Mouse (Mus musculus): Measurements from ENCODE around the gene Cblb. TPM values are rescaled to one million over a fixed set of nuclear protein-coding genes. Genes with fewer than 3 reads are reported as not detected.

The Cblb gene
- total RNA-seq, 2 experiments from 2014 or later = 18.0 to 18.7 TPM

DNA sequence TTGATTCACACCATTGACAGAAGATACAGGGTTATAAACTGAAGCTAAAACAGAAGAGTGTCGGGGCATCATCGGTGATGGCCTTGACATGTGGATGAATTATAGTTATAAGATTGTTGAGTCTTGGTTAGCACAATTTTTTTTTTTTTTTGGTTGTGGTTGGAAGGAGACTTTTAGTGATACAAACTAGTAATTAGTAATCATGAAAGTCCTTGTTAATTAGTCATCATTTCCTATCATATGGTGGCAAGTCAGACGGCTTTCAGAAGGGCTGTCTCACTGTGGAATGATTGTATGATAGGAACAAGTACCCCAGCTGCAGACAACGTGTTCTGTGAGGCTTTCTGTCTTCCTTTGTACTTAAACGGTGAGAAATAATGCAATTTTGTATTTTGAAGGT, 76.8 kb downstream of the Cblb start:
- intact Hi-C loops (cut with DNase I) = no loop called here
- DNase-seq = no peak

DNA sequence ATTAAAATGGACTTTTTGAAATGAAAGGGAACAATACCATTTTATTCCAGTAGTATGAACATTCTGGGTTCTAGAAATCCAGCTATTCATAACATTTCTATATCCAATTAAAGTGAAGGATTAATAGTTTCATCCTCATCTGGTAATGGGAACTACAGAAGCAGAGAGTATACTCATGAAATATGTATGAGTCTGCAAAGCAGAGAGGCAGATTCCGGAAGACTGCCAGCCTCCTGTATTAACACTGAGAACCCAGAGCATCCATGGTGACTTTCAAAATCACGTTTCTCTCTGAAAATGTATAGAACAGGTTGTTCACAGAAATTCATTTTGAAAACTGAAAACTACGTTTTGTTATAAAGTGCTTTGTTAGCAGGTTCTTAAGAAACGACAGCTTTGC, 83.4 kb downstream of the Cblb start:
- no peak for DNase-seq
- intact Hi-C loops (cut with DNase I) = no loop called here

DNA sequence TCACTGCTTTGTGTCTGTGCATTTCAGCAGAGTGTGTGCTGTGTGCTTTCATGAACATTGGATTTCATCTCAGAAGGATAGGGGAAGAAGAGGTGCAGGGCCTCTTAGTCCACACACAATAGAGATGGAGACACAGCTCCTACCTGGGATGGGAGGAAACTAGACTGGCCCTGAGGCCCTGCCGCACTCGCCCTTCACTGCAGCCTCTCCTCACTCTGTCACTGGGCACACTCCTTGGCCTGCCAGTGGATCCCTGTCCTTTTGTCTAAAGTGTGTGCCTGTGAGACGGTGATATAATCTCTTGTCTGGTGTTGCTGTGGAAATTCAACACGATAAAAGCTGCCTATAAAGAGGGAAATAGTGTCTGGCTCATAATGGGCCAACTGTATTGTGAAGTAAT, 88.0 kb downstream of the Cblb start:
- intact Hi-C loops (cut with DNase I) = no loop called here
- no peak for DNase-seq

DNA sequence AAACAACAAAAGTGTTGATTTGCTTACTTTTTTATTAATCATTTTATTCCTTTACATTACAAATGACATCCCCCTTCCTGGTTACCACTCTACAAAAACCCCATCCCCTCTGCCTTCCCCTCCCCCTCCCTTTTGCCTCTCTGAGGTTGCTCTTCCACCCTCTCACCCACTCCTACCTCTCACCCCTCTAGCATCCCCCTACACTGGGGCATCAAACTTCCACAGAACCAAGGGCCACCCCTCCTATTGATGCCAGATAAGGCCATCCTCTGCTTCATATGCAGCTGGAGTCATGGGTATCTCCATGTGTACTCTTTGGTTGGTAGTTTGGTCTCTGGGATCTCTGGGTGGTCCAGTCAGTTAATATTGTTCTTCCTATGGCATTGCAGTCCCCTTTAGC, 93.9 kb downstream of the Cblb start:
- intact Hi-C loops (cut with DNase I) = no loop called here
- no peak for DNase-seq

GRCm38 (mm10) chr16:52125896-52126295, 94.9 kb downstream of the Cblb start:
- no peak for DNase-seq
- intact Hi-C loops (cut with DNase I) = no loop called here

- no peak for DNase-seq
- intact Hi-C loops (cut with DNase I) = no loop called here
Observed at GRCm38 (mm10) chr16:52129357-52129905, 98.4 kb downstream of the Cblb start.

GRCm38 (mm10) chr16:52132808-52133490, 101.9 kb downstream of the Cblb start:
- intact Hi-C loops (cut with DNase I) = no loop called here
- DNase-seq = no peak

DNA sequence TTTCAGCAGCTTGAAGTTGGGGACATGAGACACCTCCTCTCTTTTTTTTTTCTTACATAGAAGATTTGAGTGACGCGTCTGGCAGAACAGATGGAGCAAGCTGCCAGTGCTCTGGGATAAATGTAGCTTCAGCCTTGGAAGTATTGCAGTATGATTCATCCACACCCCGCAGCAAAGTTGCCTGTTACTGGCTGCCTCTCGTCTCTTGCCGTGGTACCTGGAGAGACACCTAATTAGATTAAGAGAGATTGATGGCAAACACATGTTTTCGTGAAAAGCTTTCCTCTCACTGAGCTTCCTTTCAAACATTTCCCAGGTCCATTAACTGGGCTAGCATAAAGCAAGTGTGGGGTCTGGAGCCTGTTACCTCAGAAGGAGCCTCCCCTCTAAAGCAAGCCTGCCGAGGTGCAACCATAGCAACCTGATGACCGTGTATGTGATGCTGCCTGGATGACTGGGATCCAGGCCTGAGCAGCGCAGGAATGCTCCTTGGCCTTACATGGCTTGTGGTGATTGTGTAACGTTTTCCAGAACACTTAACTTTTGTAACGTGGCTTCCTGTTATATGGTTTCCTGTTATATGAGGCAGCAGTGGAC, 103.7 kb downstream of the Cblb start:
- peak; percentile 50 to 58 for DNase-seq
- intact Hi-C loops (cut with DNase I) = loop anchor here (5.0 kb wide), 1 partner anchor 102 kb away; the partner anchor contains the start of gene Cblb

DNA sequence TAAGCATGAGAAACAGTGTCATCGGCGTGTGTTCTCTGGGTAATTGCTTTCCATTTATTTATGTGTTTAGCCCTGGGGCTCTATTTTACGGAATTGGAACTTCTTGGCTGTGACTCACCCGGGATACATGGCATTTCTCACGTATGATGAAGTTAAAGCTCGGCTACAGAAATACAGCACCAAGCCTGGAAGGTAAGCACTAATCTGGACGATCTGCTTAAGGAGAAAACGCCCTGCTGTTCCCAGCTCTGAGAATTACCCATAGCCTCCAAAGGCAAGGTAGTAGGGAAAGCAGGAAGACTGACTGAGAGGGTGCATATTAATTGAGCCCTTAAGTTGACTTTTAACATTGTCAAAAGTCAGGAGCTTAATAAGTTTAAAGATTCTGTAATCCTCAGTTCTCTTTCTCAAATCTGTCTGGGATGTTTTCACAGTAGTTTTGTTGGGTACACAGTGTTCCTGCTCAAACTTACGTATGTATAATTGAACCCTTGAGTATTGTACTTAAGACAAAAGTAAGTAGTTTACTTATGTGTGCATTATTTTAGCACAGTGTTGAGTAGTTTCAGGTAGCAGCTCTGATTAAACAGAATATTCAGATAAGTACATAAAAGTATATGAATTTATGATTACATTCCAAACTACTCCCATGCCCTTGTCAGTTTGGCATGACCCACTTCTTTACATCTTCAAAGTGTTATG, 104.8 kb downstream of the Cblb start:
- intact Hi-C loops (cut with DNase I) = loop anchor here (5.0 kb wide), 1 partner anchor 104 kb away; the partner anchor contains the start of gene Cblb
- DNase-seq = no peak

- no peak for DNase-seq
- intact Hi-C loops (cut with DNase I) = no loop called here
Observed at GRCm38 (mm10) chr16:52143101-52143500, 112.1 kb downstream of the Cblb start.

DNA sequence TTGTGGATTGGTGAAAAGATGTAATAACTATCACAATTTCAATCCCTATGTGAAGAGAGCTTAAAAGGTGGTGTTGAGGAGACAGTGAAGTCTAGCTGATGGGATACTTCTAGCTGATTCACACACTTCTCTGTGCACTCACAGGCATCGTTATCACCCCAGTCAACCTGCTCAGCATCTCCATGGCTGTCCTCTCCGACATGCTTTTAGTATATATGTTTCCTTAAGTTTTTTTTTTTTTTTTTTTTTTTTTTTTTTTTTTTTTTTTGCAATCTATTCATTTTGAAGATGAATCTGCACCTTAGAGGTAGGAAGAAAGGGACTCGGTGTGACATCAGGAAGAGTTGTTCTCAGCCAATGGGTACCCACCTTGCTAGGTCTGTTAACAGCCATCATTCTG, 112.8 kb downstream of the Cblb start:
- intact Hi-C loops (cut with DNase I) = no loop called here

DNA sequence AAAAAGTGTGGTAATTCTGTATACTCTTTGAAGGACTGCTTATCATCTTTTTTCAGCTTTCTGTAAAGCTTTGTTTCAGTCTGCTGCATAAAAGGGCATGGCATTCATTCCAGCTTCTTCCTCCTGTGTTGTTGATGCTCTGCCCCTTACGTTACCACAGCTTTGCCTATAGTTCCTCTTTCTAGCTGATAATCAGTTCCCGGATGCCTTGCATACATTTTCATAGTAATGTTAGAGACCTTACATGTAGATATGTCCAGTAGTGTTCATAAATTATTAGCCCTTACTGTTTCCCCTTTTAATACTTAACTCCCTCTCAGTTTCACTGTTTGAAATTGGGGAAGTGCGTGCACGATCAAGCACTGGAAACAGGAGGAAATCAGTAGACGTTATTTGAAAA, 113.8 kb downstream of the Cblb start:
- intact Hi-C loops (cut with DNase I) = no loop called here
- no peak for DNase-seq

More for the DNA sequence above, 112.8 kb downstream of the Cblb start:
- DNase-seq = no peak

DNA sequence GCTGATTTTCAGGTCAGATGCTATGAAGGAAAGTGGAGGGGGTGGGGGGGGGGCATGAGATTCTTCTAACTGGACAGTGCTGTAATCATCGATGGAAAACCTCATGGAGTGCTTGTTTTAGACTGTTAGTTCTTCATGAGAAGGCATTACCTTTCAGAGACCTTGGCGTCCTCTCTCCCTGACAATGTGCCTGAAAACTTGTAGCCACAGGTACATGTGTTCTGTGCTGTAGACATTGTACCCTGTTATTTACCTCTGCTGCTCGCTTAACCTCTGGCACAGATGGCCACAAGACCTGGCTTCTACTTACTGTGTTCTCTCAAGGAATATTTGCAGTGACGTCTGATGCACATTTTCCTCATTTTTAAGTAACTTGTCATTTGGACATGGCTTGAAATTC, 114.5 kb downstream of the Cblb start:
- no peak for DNase-seq
- intact Hi-C loops (cut with DNase I) = no loop called here

DNA sequence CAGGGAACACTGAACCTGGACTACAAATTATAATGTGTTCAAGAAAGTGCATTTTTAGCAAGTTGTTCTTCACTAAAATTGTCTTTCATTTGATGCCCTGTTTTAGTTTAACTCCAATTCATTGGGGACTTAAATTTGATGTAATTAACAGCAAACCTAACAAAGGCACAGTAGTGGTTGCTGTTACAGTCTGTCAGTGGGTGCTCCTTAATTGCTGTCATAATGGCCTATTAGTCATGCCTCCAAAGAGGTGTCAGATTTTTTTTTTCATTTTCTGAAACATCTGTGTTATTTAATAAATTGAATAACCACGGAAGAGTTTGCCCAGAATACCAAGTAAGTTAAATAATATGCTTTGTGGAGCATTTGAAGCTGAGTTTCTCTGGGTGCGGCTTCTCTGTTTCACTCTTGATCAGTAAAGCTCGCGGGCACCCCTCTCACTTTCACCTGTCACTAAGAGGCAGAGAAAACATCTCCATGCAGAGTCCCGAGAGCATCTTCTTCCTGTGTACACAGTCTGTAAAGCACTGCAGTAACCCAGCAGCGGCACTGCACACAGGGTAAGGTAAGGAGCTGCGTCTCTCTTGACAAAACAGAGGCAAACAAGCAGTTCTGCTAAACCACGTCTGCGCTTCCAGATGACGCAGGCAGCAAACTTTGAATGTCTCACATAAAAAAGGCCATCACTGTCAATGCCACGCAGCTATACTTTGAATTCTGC, 116.1 kb downstream of the Cblb start:
- DNase-seq = no peak
- intact Hi-C loops (cut with DNase I) = no loop called here

DNA sequence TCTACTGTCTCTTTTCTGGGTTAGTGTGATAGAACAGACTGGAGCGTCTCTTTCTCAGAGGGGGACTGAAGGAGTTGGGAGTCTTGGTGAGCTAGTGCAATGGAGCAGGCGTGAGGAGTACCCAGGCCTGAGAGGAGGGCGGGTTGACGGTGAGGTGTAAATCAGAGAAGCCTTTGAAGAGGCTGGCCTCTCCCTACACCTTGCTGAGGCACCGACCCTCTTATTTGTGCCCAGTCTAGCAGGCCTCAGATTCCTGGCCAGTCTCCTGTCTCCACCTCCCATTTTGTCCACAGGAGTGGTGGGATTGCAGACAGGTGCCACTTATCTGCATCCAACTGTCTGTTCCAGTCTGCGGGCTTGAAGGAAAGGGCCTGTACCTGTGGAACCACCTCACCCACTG, 117.0 kb downstream of the Cblb start:
- no peak for DNase-seq
- intact Hi-C loops (cut with DNase I) = no loop called here

- no peak for DNase-seq
- intact Hi-C loops (cut with DNase I) = no loop called here
Observed at GRCm38 (mm10) chr16:52149135-52149769, 118.2 kb downstream of the Cblb start.

- DNase-seq = no peak
Observed at GRCm38 (mm10) chr16:52155030-52155696, 124.1 kb downstream of the Cblb start.

DNA sequence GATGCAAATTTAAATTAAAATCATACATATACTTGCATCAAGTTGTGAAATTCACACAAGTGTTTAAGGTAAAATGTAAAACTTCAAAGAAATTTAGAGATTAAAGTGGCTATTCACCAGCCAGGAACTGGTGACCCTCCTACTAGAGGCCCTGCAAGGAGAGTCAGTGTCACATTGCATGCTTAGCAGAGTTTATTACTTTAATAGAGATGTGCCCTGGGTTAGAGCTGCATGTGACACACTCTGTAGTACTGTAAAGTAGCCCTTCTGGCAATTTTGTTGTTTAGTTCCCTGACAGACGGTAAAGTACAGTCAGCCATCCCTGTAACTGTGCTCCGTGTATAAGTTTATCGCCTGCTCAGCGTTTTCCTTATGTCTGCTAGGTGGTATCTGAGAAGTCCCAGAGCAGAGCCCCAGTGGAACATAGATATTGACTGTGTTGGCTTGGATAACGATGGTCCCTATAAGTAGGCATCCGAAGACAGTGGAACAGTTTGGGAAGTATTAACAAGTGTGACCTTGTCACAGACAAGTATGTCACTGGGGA, 129.0 kb downstream of the Cblb start:
- no peak for DNase-seq
- intact Hi-C loops (cut with DNase I) = no loop called here

More at GRCm38 (mm10) chr16:52155030-52155696, 124.1 kb downstream of the Cblb start:
- intact Hi-C loops (cut with DNase I) = no loop called here

- intact Hi-C loops (cut with DNase I) = no loop called here
- DNase-seq = no peak
Observed at GRCm38 (mm10) chr16:52164246-52164645, 133.2 kb downstream of the Cblb start.

- intact Hi-C loops (cut with DNase I) = no loop called here
- no peak for DNase-seq
Observed at GRCm38 (mm10) chr16:52173253-52173652, 142.2 kb downstream of the Cblb start.
